Mouse (Mus musculus): ENCODE results near the gene Aldh3a2. TPM values are rescaled to one million over a fixed set of nuclear protein-coding genes. Genes with fewer than 3 reads are reported as not detected.
"Not testable (repeated sequence)": the region's sequence is repeated elsewhere in the genome, so short reads cannot be mapped to it uniquely, and the experiment has no call there.

The Aldh3a2 gene
- polyA plus RNA-seq, 1 experiment, result 77.7 TPM

GRCm38 (mm10) chr11:61215936-61216335 lies 51.3 kb downstream of the Aldh3a2 start:
- DNase-seq (ENCODE audit: low spot score), result no peak

- no peak for DNase-seq (ENCODE audit: low spot score)
Observed at GRCm38 (mm10) chr11:61212102-61212501, 55.2 kb downstream of the Aldh3a2 start.

DNA sequence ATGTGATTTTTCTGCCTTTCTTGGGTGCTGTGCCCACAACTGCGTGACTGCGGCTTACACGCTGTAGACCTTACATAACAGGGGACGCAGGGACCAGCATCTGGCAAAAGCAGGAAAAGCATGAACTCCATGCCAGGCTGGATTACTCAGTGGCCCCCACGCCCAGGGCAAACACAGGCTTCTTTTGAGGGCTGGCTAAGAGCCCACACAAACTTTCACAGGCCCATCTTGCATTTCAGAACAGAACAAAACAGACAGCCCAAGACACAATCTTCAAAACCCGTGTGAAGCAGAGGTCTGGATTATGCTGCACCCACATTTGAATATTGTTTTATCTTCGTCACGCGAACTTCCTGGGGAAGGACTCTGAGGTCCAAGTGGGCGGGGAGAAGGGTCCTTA lies 58.9 kb downstream of the Aldh3a2 start:
- no peak for DNase-seq (ENCODE audit: low spot score)

- DNase-seq (ENCODE audit: low spot score), result no peak
Observed at GRCm38 (mm10) chr11:61207487-61208246, 59.6 kb downstream of the Aldh3a2 start, which contains the start of gene Aldh3a1. TSS of gene Aldh3a1 (plus strand) at chr11:61207537.

- no peak for DNase-seq (ENCODE audit: low spot score)
Observed at GRCm38 (mm10) chr11:61206136-61206535, 61.1 kb downstream of the Aldh3a2 start.

GRCm38 (mm10) chr11:61205167-61205950 lies 61.9 kb downstream of the Aldh3a2 start:
- DNase-seq (ENCODE audit: low spot score), result no peak

- DNase-seq (ENCODE audit: low spot score), result no peak
Observed at GRCm38 (mm10) chr11:61202810-61203209, 64.5 kb downstream of the Aldh3a2 start.

DNA sequence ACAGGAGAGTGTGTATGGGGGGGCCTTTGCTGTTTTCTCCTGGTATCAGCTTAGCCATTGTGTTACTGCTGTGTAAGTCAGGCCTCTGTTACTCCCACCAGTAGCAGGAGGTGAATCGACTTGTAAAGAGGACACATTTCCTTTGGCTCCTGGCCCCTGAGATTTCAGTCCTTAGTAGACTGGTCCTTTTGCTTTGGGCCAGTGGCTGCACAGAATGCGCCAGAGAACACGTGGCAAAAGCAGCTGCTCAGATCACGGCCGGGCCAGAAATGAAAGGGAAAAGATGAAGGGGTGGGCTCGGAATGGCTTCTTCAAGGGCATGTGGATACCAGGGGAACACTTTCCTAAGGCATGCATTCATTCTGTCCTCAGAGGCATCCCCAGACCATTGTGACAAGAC lies 65.1 kb downstream of the Aldh3a2 start:
- no peak for DNase-seq (ENCODE audit: low spot score)

DNA sequence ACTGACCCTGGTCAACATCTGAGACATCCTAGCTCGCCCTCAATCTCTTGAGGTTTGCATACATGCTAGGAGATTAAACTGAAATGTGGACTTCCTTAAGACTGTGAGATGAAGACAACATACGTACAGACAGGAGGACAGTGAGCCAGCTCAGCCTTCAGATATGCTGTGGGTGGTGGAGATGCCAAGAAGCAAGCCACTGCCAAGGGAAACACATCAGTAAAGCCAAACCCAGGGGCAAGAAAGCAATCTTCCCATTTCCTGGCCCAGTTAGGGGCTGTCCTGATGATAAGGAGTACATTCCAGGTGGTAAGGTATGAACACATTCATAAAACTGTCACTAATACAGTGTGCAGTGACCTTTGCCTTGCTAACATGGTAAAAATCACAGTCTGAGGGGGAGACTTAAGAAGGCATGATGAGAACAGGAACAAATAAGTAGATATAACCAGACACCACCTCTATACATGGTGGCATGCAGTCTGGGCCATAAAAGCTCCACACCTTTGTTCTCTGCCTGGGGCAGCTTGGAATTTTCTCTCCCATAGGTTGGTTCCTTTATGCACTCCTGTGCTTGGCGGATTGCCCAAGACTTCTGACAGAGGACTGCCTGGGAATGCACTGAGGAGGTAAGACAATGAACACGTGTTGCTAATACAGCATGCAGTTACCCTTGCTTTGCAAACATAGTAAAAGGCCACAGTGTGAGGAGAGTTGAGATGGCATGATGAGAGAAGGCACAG lies 67.5 kb downstream of the Aldh3a2 start:
- DNase-seq (ENCODE audit: low spot score), result no peak

GRCm38 (mm10) chr11:61197935-61198334 lies 69.3 kb downstream of the Aldh3a2 start:
- DNase-seq (ENCODE audit: low spot score), result no peak

DNA sequence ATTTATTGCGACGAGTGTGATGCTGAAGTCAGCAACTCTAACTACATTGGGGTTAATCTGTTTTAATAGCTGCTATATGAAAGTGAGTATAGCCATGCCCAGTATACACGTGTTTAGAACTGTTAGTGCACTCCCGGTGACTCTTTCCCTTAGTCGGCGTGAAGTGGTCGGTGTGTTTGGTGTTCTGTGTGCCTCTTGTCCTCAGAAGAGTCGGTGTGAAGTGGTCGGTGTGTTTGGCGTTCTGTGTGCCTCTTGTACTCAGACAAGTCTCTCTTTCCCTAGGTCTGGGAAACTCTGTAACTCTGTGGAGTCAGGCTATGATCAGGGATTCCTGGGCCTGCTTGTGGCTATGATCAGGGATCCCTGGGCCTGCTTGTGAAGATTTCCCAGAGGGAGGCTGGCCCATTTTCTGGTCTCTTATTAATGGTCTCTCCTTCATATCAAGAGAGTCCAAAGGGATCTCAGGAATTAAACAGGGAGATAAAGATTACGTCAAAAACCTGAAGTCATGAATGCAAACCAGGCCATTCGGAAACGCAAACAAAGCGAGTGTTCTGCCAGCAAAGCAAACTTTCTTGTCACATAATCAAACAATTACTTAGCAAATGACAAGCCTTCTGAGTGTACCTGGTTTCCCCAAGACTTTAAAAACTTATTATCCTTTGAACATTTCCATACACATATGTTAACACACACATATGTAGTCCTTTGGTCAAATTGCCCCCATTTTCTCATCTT lies 70.5 kb downstream of the Aldh3a2 start:
- no peak for DNase-seq (ENCODE audit: low spot score)

- peak; percentile 57 for DNase-seq (ENCODE audit: low spot score)
Observed at GRCm38 (mm10) chr11:61193392-61193791, 73.9 kb downstream of the Aldh3a2 start.

GRCm38 (mm10) chr11:61192779-61193178 lies 74.5 kb downstream of the Aldh3a2 start:
- no peak for DNase-seq (ENCODE audit: low spot score)

GRCm38 (mm10) chr11:61192123-61192522 lies 75.1 kb downstream of the Aldh3a2 start:
- DNase-seq (ENCODE audit: low spot score), result not testable (repeated sequence)

DNA sequence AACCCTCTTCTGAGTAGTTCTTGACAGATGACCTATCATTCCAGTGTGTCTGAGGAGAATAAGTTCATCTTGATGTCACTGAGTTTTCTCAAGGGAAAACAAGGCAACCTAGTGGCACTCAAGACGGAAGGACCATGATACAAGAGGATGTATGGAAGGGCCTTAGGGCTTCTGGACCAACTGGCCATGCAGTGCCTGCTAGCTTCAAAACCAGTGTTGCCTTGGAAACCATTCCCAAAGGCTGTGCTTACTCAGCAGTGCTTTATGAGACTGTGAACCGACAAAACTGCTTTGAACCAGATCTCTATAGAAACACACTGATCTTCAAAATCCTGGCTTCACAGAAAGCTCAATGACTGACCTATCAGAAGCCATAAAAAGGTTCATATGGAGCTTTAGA lies 76.5 kb downstream of the Aldh3a2 start:
- DNase-seq (ENCODE audit: low spot score), result no peak

DNA sequence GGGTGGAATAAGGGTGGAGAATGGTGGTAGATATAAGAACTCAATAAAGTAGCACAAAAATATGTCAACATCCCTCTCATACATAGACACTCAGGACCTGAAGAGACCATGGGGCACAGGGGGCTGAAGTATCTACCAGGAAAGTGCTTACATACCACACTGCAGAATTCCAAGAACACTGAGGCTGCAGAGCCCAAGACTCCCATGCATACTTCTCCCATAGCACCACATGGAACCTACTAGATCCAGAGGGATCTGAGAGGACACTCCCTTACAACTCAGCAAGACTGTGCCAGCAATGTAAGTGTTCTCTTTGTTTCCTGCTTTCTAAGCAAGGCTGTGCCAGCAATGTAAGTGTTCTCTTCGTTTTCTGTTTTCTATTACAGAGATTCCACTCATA lies 83.4 kb downstream of the Aldh3a2 start:
- no peak for DNase-seq (ENCODE audit: low spot score)

DNA sequence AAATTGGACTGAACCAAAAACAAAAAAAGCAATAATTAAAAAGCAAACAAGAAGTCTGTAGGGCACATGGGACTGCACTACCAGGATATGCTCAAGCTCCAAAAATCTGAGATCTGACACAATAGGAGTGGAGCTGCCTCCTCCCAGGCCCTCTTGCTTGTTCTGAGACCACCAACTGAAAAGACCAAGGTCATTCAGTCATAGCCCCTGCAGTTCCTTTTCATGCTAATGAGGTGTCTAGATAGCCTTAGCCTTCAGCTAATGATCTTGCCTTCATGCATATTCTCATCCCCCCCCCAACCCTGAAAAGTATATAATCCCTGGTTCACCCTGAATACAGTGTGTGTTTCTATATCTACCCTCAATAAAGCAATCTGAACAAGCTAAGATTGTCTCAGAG lies 85.6 kb downstream of the Aldh3a2 start:
- no peak for DNase-seq (ENCODE audit: low spot score)

DNA sequence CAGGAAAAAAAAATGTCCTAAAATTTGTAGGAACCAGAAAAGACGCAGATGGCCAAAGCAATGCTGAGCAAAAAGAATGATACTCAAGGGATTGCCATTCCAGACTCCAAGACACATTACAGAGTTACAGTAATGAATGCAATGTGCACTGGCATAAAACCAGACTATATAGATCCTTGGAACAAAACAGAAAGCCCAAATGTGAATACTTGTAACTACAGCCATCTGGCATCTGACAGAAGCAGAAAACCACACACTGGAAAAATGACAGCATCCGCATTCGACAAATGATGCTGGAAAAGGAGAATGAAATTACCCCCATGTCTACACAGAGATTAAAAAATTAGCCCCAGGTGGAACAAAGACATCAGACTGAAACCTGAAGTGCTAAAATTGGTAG lies 86.9 kb downstream of the Aldh3a2 start:
- no peak for DNase-seq (ENCODE audit: low spot score)

GRCm38 (mm10) chr11:61176321-61176720 lies 90.9 kb downstream of the Aldh3a2 start:
- DNase-seq (ENCODE audit: low spot score), result no peak

GRCm38 (mm10) chr11:61175778-61176177 lies 91.5 kb downstream of the Aldh3a2 start:
- DNase-seq (ENCODE audit: low spot score), result no peak

DNA sequence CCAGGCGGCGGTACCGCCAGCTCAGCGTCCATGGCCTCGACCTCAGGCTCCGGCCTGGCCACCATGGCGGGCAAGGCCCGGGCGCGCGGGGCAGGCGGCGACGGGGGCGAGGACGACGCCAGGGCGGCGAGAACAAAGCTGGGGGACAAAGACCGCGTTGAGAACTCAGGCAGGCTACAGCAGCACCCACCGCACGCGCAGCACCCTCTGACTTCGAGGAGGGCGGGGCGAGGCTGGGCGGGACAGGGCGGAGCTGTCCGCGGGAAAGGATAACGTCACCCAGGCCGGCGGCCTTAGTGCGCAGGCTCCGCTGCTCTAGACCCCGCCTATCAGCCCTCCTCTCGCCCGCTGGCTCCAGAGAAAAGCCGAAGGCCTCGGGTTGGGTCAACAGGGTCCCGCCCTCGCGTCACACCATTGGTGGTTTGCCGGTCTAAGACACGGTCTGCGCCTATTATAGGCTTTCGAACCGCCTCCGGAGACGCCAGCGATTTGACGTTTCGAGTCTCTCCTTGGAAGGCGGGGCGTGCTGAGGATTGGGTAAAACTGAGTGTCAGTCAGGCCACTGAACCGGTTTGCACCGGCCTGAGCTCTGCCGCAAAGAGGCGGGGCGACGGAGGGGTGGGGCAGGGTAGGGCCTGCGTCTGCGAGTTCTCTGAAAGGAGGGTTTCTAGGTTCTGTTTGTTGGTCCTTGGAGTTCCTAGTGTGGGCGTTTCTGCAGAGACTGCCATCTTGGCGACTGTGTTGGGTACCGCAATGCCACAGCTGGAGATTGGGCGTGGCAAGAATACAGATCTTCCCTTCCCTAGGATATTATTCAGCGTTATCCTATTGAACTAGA lies 92.2 kb downstream of the Aldh3a2 start, which contains the start of gene Usp22:
Usp22 (minus strand) TSS at position 235 of the 838 bp plus-strand sequence.
- peak; percentile 96 for DNase-seq (ENCODE audit: low spot score)
